Mouse (Mus musculus): ENCODE data around the gene Sall2.

- TF ChIP-seq POLR2A (IDR thresholded peaks at IDR 0.05; ENCODE audit: low read depth, low read length), result no peak
- no peak for TF ChIP-seq CTCF (IDR thresholded peaks at IDR 0.05; ENCODE audit: extremely low read depth, insufficient read depth, insufficient read length, insufficient replicate concordance)
Observed at GRCm38 (mm10) chr14:52356308-52356707, 27.7 kb upstream of the Sall2 start, which contains the start of gene Olfr1513.
